Mouse (Mus musculus) brain, embryonic 14.5 days (tissue): Measurements from ENCODE around the gene Rbp3.

Experiments
- CTCF ChIP-seq: fragments of 200-500 bp; IDR thresholded peaks from 2 replicates; pipeline ENCODE4 v1.5.1; 2012; ENCODE audit warnings: inconsistent platforms, mild to moderate bottlenecking, moderate library complexity, borderline replicate concordance; ENCODE audit not compliant: insufficient read depth, insufficient read length; ENCODE audit errors: extremely low read depth
- POLR2A ChIP-seq: fragments of 200-500 bp; IDR thresholded peaks from 2 replicates; pipeline ENCODE4 v1.6.1; 2012; ENCODE audit warnings: mild to moderate bottlenecking, inconsistent platforms, borderline replicate concordance; ENCODE audit not compliant: poor library complexity, insufficient read depth, insufficient read length, severe bottlenecking; ENCODE audit errors: extremely low read depth

DNA sequence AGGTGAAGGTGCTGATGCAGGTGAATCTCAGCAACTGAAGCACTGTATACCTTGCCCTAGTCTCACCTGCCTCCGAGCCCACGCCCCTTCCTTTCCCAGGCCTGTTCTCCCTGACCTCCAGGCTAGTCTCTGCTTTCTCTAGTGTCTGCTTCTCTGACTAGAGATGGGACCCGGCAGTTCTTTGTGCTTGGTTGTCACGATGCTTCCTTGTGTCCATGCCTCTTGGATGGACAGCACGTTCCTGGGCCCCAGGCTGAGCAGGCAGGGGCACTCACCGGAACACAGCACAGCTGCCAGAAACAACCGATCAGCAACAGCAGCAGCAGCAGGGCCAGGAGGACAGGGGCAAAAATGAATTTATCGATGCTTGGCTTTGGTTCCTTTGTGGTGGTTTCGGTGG lies 39.2 kb downstream of the Rbp3 start:
- no peak for TF ChIP-seq CTCF
- TF ChIP-seq POLR2A: no peak
